Mouse (Mus musculus) midbrain, postnatal 0 days (tissue): ENCODE results near the gene Prss16. TPM values are rescaled to one million over a fixed set of nuclear protein-coding genes. Genes with fewer than 3 reads are reported as not detected.
"Not testable (repeated sequence)": the region's sequence is repeated elsewhere in the genome, so short reads cannot be mapped to it uniquely, and the experiment has no call there.

ENCODE experiments used
- ATAC-seq: fragments of 200-750 bp; cut with Nextera tagmentation; 2 replicates; pipeline ENCODE4 v1.8.0; 2017; ENCODE audit warnings: moderate number of reproducible peaks, mild to moderate bottlenecking, moderate TSS enrichment, moderate library complexity; ENCODE audit not compliant: low FRiP score
- DNase-seq: peaks from one replicate; pipeline ENCODE4 v3.0.0-alpha.2; 2015; ENCODE audit warnings: low spot score
- H3K27ac ChIP-seq: fragments of 300-500 bp; sonication (generic); 2 replicates; pipeline ENCODE4 v1.5.1; 2014; ENCODE audit warnings: low read depth, mild to moderate bottlenecking, low read length, mixed read lengths
- H3K27me3 ChIP-seq: fragments of 300-500 bp; sonication (generic); 2 replicates; pipeline ENCODE4 v1.6.1; 2014; ENCODE audit warnings: low read length, control low read depth, mixed read lengths; ENCODE audit not compliant: insufficient read depth
- H3K36me3 ChIP-seq: fragments of 300-500 bp; sonication (generic); 2 replicates; pipeline ENCODE4 v1.6.1; 2014; ENCODE audit warnings: low read length, control low read depth, mixed read lengths; ENCODE audit not compliant: insufficient read depth
- H3K4me1 ChIP-seq: fragments of 300-500 bp; sonication (generic); 2 replicates; pipeline ENCODE4 v1.6.1; 2014; ENCODE audit warnings: mild to moderate bottlenecking, control low read depth, antibody characterized with exemption, low read length, mixed read lengths; ENCODE audit not compliant: insufficient read depth
- H3K4me2 ChIP-seq: fragments of 300-500 bp; sonication (generic); 2 replicates; pipeline ENCODE4 v1.6.1; 2014; ENCODE audit warnings: low read depth, mild to moderate bottlenecking, low read length, mixed read lengths; ENCODE audit not compliant: poor library complexity, severe bottlenecking
- H3K4me3 ChIP-seq: fragments of 300-500 bp; sonication (generic); 2 replicates; pipeline ENCODE4 v1.5.1; 2014; ENCODE audit warnings: low read depth, mild to moderate bottlenecking, low read length, moderate library complexity
- H3K9ac ChIP-seq: fragments of 300-500 bp; sonication (generic); replicated peaks from 2 replicates; pipeline ENCODE4 v1.6.1; 2014; ENCODE audit warnings: mild to moderate bottlenecking, low read length, moderate library complexity, mixed read lengths; ENCODE audit not compliant: poor library complexity, severe bottlenecking
- H3K9me3 ChIP-seq: fragments of 300-500 bp; sonication (generic); 2 replicates; pipeline ENCODE4 v1.6.1; 2016; ENCODE audit warnings: low read length, control low read depth
- CTCF ChIP-seq: IDR thresholded peaks from 2 replicates; pipeline ENCODE4 v1.5.1; 2016; ENCODE audit warnings: antibody characterized with exemption, mild to moderate bottlenecking
- WGBS: fragments of 180-500 bp; shearing (Covaris S2); extraction: QIAGEN DNeasy Blood & Tissue Kit; methylation state at CpG from one replicate; pipeline ENCODE4 v1.1.7; 2014; 5-methylcytosine and 5-hydroxymethylcytosine counted together
- polyA plus RNA-seq: library from polyadenylated mRNA; unstranded; fragments of >200 nt; fragmentation: Nextera tagmentation; extraction: Ambion mirVana; gene quantifications from 2 replicates; pipeline ENCODE4 v1.2.1, GENCODE M21; 2015
- total RNA-seq: library from RNA; depleted of rRNA; stranded (reverse); fragments of >200 nt; gene quantifications from 2 replicates; pipeline ENCODE4 v1.2.3, GENCODE M21; 2014

The Prss16 gene
- total and polyA plus RNA-seq, 2 experiments from 2014 or later = 1.6 TPM; not detected in 1

- DNase-seq = no peak
Measured at GRCm38 (mm10) chr13:22037415-22037814, 27.9 kb upstream of the Prss16 start.

GRCm38 (mm10) chr13:22036986-22037385 is 27.4 kb upstream of the Prss16 start:
- DNase-seq = no peak
- Histone ChIP-seq H3K9me3 (no peaks in the 10 kb centered on the region), H3K27me3 (no peaks in the 10 kb centered on the region), H3K4me3 (no peak overlapping the region), H3K4me2 (no peak overlapping the region), H3K36me3 (no peaks in the 10 kb centered on the region), H3K4me1 (peaks cover 11% of the 10 kb centered on the region), H3K27ac (no peak overlapping the region), H3K9ac (no peak overlapping the region)
- TF ChIP-seq CTCF = no peak
- no peak for ATAC-seq
- 58% methylated on average over 3 of the region's 3 CpGs for WGBS

More at GRCm38 (mm10) chr13:22037415-22037814, 27.9 kb upstream of the Prss16 start:
- Histone ChIP-seq H3K9me3 (no peaks in the 10 kb centered on the region), H3K9ac (no peak overlapping the region), H3K4me3 (no peak overlapping the region), H3K4me1 (peaks cover 14% of the 10 kb centered on the region), H3K36me3 (no peaks in the 10 kb centered on the region), H3K27ac (no peak overlapping the region), H3K4me2 (no peak overlapping the region), H3K27me3 (no peaks in the 10 kb centered on the region)
- ATAC-seq = no peak
- 83% methylated on average over 2 of the region's 2 CpGs for WGBS
- no peak for TF ChIP-seq CTCF

GRCm38 (mm10) chr13:22036149-22036956 is 26.8 kb upstream of the Prss16 start:
- Histone ChIP-seq H3K27me3 (no peaks in the 10 kb centered on the region), H3K9ac (no peak overlapping the region), H3K4me2 (peak overlapping the region; percentile 57), H3K4me1 (peaks cover 11% of the 10 kb centered on the region), H3K4me3 (peak overlapping the region; percentile 35), H3K27ac (no peak overlapping the region), H3K9me3 (no peaks in the 10 kb centered on the region), H3K36me3 (no peaks in the 10 kb centered on the region)
- DNase-seq (no peak), ATAC-seq (peak; percentile 22)
- no peak for TF ChIP-seq CTCF
- 2% methylated on average over 16 of the region's 23 CpGs for WGBS

DNA sequence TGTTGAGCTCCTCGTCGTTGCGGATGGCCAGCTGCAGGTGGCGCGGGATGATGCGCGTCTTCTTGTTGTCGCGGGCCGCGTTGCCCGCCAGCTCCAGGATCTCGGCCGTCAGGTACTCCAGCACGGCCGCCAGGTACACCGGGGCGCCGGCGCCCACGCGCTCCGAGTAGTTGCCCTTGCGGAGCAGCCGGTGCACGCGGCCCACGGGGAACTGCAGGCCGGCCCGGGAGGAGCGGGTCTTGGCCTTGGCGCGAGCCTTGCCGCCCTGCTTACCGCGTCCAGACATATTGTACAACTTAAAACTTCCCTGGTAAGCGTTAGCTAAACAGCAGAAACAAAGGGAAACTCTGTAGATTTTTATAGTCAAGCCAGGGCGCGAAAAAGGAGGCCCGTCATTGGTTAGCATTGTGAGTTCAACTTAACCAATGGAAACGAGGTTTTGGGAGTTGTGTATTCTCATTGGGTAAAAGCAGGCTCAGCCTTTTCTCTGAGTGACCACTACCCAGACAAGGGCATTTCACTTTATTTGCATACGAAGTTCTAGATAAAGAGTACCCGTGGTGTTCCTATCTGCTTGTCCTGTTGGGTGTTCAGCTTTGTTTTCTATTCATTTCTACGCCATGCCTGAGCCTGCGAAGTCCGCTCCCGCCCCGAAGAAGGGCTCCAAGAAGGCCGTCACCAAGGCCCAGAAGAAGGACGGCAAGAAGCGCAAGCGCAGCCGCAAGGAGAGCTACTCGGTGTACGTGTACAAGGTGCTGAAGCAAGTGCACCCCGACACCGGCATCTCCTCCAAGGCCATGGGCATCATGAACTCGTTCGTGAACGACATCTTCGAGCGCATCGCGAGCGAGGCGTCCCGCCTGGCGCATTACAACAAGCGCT is 26.0 kb upstream of the Prss16 start, which contains the start of the genes Hist1h2ah and Hist1h2bk:
Gene Hist1h2ah, minus strand, starts transcription at position 302 of the 882 bp plus-strand sequence.
Gene Hist1h2bk, plus strand, starts transcription at position 604 of the 882 bp plus-strand sequence.
- H3K36me3 ChIP-seq, H3K27ac ChIP-seq, H3K9me3 ChIP-seq, H3K4me1 ChIP-seq, H3K27me3 ChIP-seq: not testable (repeated sequence)
- WGBS = 0% methylated on average over 21 of the region's 69 CpGs
- H3K9ac ChIP-seq = 0 out of 2 replicates have a peak within 1 kb of the TSS, but pooled peaks have one; percentile 13
- peak within 1 kb of the TSS; percentile 35 for H3K4me3 ChIP-seq
- peak within 1 kb of the TSS; percentile 57 for H3K4me2 ChIP-seq
- peak; percentile 98 for DNase-seq
- ATAC-seq = peak; percentile 98

- H3K9ac ChIP-seq = 0 out of 2 replicates have a peak overlapping the region, but pooled peaks have one; percentile 13
- ATAC-seq (peak; percentile 68; the same call in 1 of the 2 replicates), DNase-seq (no peak)
Measured at GRCm38 (mm10) chr13:22034443-22035266, 25.1 kb upstream of the Prss16 start.

More at GRCm38 (mm10) chr13:22034443-22035266, 25.1 kb upstream of the Prss16 start:
- H3K4me3 ChIP-seq = peak overlapping the region; percentile 35
- H3K9me3 ChIP-seq = no peaks in the 10 kb centered on the region
- no peaks in the 10 kb centered on the region for H3K36me3 ChIP-seq
- H3K4me2 ChIP-seq = peak overlapping the region; percentile 50
- under 1% methylated on average over 9 of the region's 14 CpGs for WGBS
- H3K4me1 ChIP-seq = peaks cover 7% of the 10 kb centered on the region; the same call in 1 of the 2 replicates
- no peak for TF ChIP-seq CTCF
- no peaks in the 10 kb centered on the region for H3K27me3 ChIP-seq
- H3K27ac ChIP-seq = no peak overlapping the region
